Mouse (Mus musculus) stomach, postnatal 0 days (tissue): ENCODE measurements around the gene Enho.

Experiments used
- CTCF ChIP-seq: IDR thresholded peaks from 2 replicates; pipeline ENCODE4 v1.5.1; 2016; ENCODE audit warnings: antibody characterized with exemption, low read depth, mild to moderate bottlenecking, moderate library complexity
- EP300 ChIP-seq: optimal IDR thresholded peaks from 2 replicates; pipeline ENCODE3; 2016; ENCODE audit warnings: antibody characterized with exemption

- TF ChIP-seq EP300 (no peak), CTCF (peak; percentile 51)
Measured at GRCm38 (mm10) chr4:41609681-41610593, 30.2 kb downstream of the Enho start.
